Mouse (Mus musculus) limb, embryonic 13.5 days (tissue): ENCODE measurements at regions not wholly inside any gene's neighbourhood (a gene's known extent, or its start where the extent isn't known, plus 50 kb on each side); places are given as distances from the start of the nearest gene placed in this dataset.

Experiments used
- ATAC-seq: fragments of 200-750 bp; cut with Nextera tagmentation; 2 replicates; pipeline ENCODE4 v1.8.0; 2017; ENCODE audit warnings: low read depth, moderate number of reproducible peaks, moderate TSS enrichment; ENCODE audit not compliant: low FRiP score
- H3K27ac ChIP-seq: fragments of 300-500 bp; sonication (generic); 2 replicates; pipeline ENCODE4 v1.5.1; 2015; ENCODE audit warnings: inconsistent platforms, mild to moderate bottlenecking, moderate library complexity
- H3K27me3 ChIP-seq: fragments of 300-500 bp; sonication (generic); 2 replicates; pipeline ENCODE4 v1.6.1; 2015; ENCODE audit warnings: mild to moderate bottlenecking, inconsistent platforms
- H3K36me3 ChIP-seq: fragments of 300-500 bp; sonication (generic); 2 replicates; pipeline ENCODE4 v1.6.1; 2015; ENCODE audit warnings: inconsistent platforms, mild to moderate bottlenecking, moderate library complexity
- H3K4me1 ChIP-seq: fragments of 300-500 bp; sonication (generic); 2 replicates; pipeline ENCODE4 v1.6.1; 2015; ENCODE audit warnings: inconsistent platforms
- H3K4me2 ChIP-seq: fragments of 300-500 bp; sonication (generic); replicated peaks from 2 replicates; pipeline ENCODE4 v1.6.1; 2015; ENCODE audit warnings: inconsistent platforms, mild to moderate bottlenecking, moderate library complexity
- H3K4me3 ChIP-seq: fragments of 300-500 bp; sonication (generic); 2 replicates; pipeline ENCODE4 v1.5.1; 2015; ENCODE audit warnings: moderate library complexity, mild to moderate bottlenecking, inconsistent platforms
- H3K9ac ChIP-seq: fragments of 300-500 bp; sonication (generic); 2 replicates; pipeline ENCODE4 v1.6.1; 2015; ENCODE audit warnings: mild to moderate bottlenecking, inconsistent platforms
- H3K9me3 ChIP-seq: fragments of 300-500 bp; sonication (generic); 2 replicates; pipeline ENCODE4 v1.6.1; 2016; ENCODE audit warnings: inconsistent platforms
- WGBS: fragments of 180-500 bp; shearing (Covaris S2); methylation state at CpG from one replicate; pipeline ENCODE4 v1.1.7; 2015; 5-methylcytosine and 5-hydroxymethylcytosine counted together

DNA sequence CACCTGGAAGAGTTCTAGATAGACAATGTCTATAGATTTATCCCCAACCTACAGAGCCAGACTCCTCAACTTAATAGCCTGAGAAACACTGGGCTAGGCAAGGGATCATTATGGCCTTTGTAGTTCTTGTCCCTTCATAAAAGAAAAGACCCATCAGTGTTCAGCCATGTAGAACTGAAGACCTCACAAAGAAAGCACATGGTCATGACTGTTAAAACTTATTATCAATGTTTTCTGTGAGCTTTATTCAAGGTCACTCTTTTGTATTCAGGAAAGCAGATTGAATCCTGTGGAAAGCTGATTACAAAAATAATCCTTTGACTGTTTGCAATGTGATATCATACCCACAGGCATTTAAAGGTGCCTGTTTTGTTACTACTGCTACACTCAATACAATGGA is 226.9 kb upstream of the Prkd1 start:
- no peaks in the 10 kb centered on the region for H3K27me3 ChIP-seq
- H3K27ac ChIP-seq = no peak overlapping the region
- no peak for ATAC-seq
- H3K4me1 ChIP-seq = no peaks in the 10 kb centered on the region
- H3K36me3 ChIP-seq = no peaks in the 10 kb centered on the region
- no peaks in the 10 kb centered on the region for H3K9me3 ChIP-seq
- no peak overlapping the region for H3K9ac ChIP-seq
- H3K4me2 ChIP-seq = no peak overlapping the region
- H3K4me3 ChIP-seq = no peak overlapping the region

DNA sequence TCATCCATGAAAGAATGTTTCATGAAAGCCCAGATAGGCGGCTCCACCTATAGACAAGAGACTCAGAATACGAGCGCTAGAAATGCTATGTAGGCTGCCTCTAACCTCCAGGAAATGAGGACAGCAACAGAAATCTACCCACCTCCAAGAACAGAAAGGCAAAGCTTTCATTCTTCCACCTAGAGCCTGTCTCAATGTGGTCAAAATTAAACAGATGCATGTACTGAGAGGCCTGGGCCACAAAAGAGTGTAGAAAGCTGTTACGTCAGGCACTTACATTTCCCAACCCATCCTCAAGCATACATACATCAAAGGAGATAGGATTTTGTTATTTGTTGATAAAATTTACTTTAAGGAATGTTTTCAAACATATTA is 225.1 kb upstream of the Prkd1 start:
- WGBS = 81% methylated on average over 4 of the region's 4 CpGs
- H3K27me3 ChIP-seq = no peaks in the 10 kb centered on the region
- H3K9me3 ChIP-seq = no peaks in the 10 kb centered on the region
- no peak overlapping the region for H3K9ac ChIP-seq
- H3K4me3 ChIP-seq = no peak overlapping the region
- no peaks in the 10 kb centered on the region for H3K36me3 ChIP-seq
- H3K4me2 ChIP-seq = no peak overlapping the region
- no peak for ATAC-seq
- no peaks in the 10 kb centered on the region for H3K4me1 ChIP-seq
- H3K27ac ChIP-seq = no peak overlapping the region

DNA sequence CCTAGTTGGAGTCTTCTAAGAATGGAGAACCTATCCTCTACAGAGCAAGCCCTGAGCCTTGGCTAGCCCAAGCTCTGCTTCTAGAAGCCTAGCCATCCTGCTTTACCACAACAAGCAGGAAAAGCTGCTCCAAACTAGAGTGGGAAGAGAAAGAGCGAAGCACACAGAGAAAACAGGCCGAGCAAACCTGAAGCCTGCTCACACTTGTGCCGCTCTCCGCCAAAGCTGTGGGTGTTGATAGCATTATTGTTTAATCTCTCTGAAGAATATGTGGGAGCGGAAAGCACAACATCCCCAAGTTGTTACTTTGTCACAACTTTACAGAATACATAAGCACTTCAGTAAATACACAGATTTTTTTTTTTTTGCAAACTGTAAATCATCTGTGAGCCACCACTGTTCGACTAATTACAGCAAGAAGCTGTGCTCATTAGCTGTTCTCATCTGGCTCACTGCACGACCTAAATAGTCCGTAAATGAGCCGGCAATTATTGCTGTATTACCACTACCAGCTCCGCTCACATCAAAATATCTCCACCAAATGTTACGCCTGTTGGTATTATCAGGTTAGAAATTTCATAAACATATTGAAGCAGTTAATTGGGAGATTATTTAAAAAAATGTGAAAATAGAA is 224.6 kb upstream of the Prkd1 start:
- Histone ChIP-seq H3K9ac (no peak overlapping the region), H3K4me2 (no peak overlapping the region), H3K36me3 (no peaks in the 10 kb centered on the region), H3K27ac (no peak overlapping the region), H3K4me3 (no peak overlapping the region), H3K4me1 (no peaks in the 10 kb centered on the region), H3K27me3 (no peaks in the 10 kb centered on the region), H3K9me3 (no peaks in the 10 kb centered on the region)
- ATAC-seq = no peak
- 65% methylated on average over 11 of the region's 11 CpGs for WGBS

- Histone ChIP-seq H3K9me3 (no peaks in the 10 kb centered on the region), H3K27ac (no peak overlapping the region), H3K9ac (no peak overlapping the region), H3K4me3 (no peak overlapping the region), H3K4me1 (no peaks in the 10 kb centered on the region), H3K27me3 (no peaks in the 10 kb centered on the region), H3K36me3 (no peaks in the 10 kb centered on the region), H3K4me2 (no peak overlapping the region)
- ATAC-seq = no peak
- 73% methylated on average over 3 of the region's 3 CpGs for WGBS
These were observed 202.7 kb upstream of the Prkd1 start for GRCm38 (mm10) chr12:50851644-50852043.

- no peak overlapping the region for H3K9ac ChIP-seq
- no peaks in the 10 kb centered on the region for H3K27me3 ChIP-seq
- H3K4me2 ChIP-seq = no peak overlapping the region
- no peaks in the 10 kb centered on the region for H3K36me3 ChIP-seq
- WGBS = 78% methylated on average over 3 of the region's 3 CpGs
- no peak overlapping the region for H3K27ac ChIP-seq
- no peak for ATAC-seq
- no peaks in the 10 kb centered on the region for H3K4me1 ChIP-seq
- H3K9me3 ChIP-seq = no peaks in the 10 kb centered on the region
- no peak overlapping the region for H3K4me3 ChIP-seq
These were observed 199.1 kb upstream of the Prkd1 start for GRCm38 (mm10) chr12:50847976-50848375.

- Histone ChIP-seq H3K36me3 (no peaks in the 10 kb centered on the region), H3K9me3 (no peaks in the 10 kb centered on the region), H3K4me3 (no peak overlapping the region), H3K9ac (no peak overlapping the region), H3K4me1 (no peaks in the 10 kb centered on the region), H3K4me2 (no peak overlapping the region), H3K27ac (no peak overlapping the region), H3K27me3 (no peaks in the 10 kb centered on the region)
- no peak for ATAC-seq
- WGBS = 85% methylated on average over 6 of the region's 6 CpGs
These were observed 193.8 kb upstream of the Prkd1 start for GRCm38 (mm10) chr12:50842744-50843143.

DNA sequence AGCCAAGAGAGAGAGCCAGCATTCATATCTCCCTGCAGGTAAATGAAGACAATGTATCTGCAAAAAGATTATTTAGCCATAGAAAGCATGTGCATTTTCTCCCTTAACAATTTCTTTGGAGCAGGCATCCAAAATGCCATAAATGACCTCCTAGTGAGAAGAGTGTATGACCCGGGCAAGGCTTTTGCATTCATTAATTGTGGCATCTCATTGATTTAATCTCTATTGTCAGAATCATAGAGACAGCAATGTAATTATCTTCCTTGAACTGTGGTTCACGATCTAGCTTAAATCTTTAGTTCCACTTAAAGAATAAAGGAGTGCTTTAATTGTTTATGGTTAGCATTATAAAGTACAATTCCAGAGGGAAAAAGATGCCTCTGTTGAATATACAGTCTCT is 190.5 kb upstream of the Prkd1 start:
- Histone ChIP-seq H3K9ac (no peak overlapping the region), H3K36me3 (no peaks in the 10 kb centered on the region), H3K27ac (no peak overlapping the region), H3K4me3 (no peak overlapping the region), H3K4me1 (no peaks in the 10 kb centered on the region), H3K4me2 (no peak overlapping the region), H3K27me3 (no peaks in the 10 kb centered on the region), H3K9me3 (no peaks in the 10 kb centered on the region)
- ATAC-seq = no peak
- 76% methylated on average over 2 of the region's 2 CpGs for WGBS

DNA sequence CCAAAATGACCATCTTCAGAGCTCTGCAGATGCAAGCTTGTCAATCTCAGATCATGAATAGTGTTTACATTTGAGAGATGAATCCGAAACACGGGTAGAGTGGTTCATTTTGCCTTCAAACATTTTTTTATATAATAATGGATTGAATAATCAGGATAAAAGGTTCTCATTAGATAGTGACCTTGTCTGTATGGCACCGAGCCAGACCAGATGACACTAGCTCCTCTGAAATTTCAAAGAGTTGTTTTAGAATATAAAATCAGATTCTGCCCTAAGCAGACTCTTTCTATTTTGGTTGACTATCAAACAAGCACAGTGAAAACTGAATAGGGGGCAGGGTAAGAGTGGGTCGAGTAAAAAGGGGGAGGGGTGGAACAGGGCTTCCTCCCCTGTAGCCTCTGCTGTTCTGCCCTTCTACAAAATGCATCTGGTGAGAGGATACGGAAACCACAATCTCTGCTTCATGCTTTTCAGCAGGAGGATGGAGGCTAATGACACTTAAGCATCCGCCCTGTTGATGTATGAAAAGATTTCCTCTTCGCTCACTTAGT is 159.9 kb upstream of the Prkd1 start:
- WGBS = 80% methylated on average over 7 of the region's 7 CpGs
- Histone ChIP-seq H3K36me3 (no peaks in the 10 kb centered on the region), H3K4me1 (no peaks in the 10 kb centered on the region), H3K27ac (no peak overlapping the region), H3K4me3 (no peak overlapping the region), H3K27me3 (peaks cover 68% of the 10 kb centered on the region), H3K9ac (no peak overlapping the region), H3K4me2 (no peak overlapping the region), H3K9me3 (no peaks in the 10 kb centered on the region)
- no peak for ATAC-seq

GRCm38 (mm10) chr12:50804391-50804790 is 155.5 kb upstream of the Prkd1 start:
- ATAC-seq = no peak
- H3K27me3 ChIP-seq = peaks cover 38% of the 10 kb centered on the region
- H3K4me2 ChIP-seq = no peak overlapping the region
- no peaks in the 10 kb centered on the region for H3K9me3 ChIP-seq
- WGBS = 72% methylated on average over 3 of the region's 3 CpGs
- no peak overlapping the region for H3K9ac ChIP-seq
- H3K4me3 ChIP-seq = no peak overlapping the region
- no peaks in the 10 kb centered on the region for H3K4me1 ChIP-seq
- no peaks in the 10 kb centered on the region for H3K36me3 ChIP-seq
- no peak overlapping the region for H3K27ac ChIP-seq

- no peaks in the 10 kb centered on the region for H3K27me3 ChIP-seq
These were observed 116.5 kb upstream of the Prkd1 start for GRCm38 (mm10) chr12:50765156-50765940.

GRCm38 (mm10) chr12:50764457-50764856 is 115.6 kb upstream of the Prkd1 start:
- Histone ChIP-seq H3K4me1 (no peaks in the 10 kb centered on the region), H3K9ac (no peak overlapping the region), H3K9me3 (no peaks in the 10 kb centered on the region), H3K36me3 (no peaks in the 10 kb centered on the region), H3K4me2 (no peak overlapping the region), H3K27me3 (no peaks in the 10 kb centered on the region), H3K27ac (no peak overlapping the region), H3K4me3 (no peak overlapping the region)
- whole genome bisulfite sequencing = 48% methylated on average over 2 of the region's 2 CpGs
- no peak for ATAC-seq

More at GRCm38 (mm10) chr12:50765156-50765940, 116.5 kb upstream of the Prkd1 start:
- Histone ChIP-seq H3K9me3 (no peaks in the 10 kb centered on the region), H3K36me3 (no peaks in the 10 kb centered on the region), H3K4me3 (no peak overlapping the region), H3K4me1 (no peaks in the 10 kb centered on the region), H3K27ac (no peak overlapping the region), H3K9ac (no peak overlapping the region), H3K4me2 (no peak overlapping the region)
- peak; percentile 54; the same call in 1 of the 2 replicates for ATAC-seq
- 41% methylated on average over 8 of the region's 8 CpGs for WGBS

- H3K27me3 ChIP-seq = no peaks in the 10 kb centered on the region
- WGBS = 69% methylated on average over 9 of the region's 9 CpGs
- ATAC-seq = no peak
These were observed 85.2 kb upstream of the Prkd1 start for GRCm38 (mm10) chr12:50734135-50734534.

More at GRCm38 (mm10) chr12:50734135-50734534, 85.2 kb upstream of the Prkd1 start:
- no peaks in the 10 kb centered on the region for H3K9me3 ChIP-seq
- H3K36me3 ChIP-seq = no peaks in the 10 kb centered on the region
- H3K4me3 ChIP-seq = no peak overlapping the region
- H3K9ac ChIP-seq = no peak overlapping the region
- no peak overlapping the region for H3K4me2 ChIP-seq
- no peaks in the 10 kb centered on the region for H3K4me1 ChIP-seq
- no peak overlapping the region for H3K27ac ChIP-seq
